Mouse (Mus musculus): ENCODE measurements around the gene Pcmt1. TPM values are rescaled to one million over a fixed set of nuclear protein-coding genes. Genes with fewer than 3 reads are reported as not detected.

Gene Pcmt1
- 10 to 100 TPM; 37.6 to 44.6 TPM for total RNA-seq (2023)

GRCm38 (mm10) chr10:7680731-7681301 lies at the start of gene Pcmt1, which contains the start of gene Lats1:
TSS of gene Pcmt1 (minus strand) at chr10:7681136.
TSS of gene Lats1 (plus strand) at chr10:7681214.

DNA sequence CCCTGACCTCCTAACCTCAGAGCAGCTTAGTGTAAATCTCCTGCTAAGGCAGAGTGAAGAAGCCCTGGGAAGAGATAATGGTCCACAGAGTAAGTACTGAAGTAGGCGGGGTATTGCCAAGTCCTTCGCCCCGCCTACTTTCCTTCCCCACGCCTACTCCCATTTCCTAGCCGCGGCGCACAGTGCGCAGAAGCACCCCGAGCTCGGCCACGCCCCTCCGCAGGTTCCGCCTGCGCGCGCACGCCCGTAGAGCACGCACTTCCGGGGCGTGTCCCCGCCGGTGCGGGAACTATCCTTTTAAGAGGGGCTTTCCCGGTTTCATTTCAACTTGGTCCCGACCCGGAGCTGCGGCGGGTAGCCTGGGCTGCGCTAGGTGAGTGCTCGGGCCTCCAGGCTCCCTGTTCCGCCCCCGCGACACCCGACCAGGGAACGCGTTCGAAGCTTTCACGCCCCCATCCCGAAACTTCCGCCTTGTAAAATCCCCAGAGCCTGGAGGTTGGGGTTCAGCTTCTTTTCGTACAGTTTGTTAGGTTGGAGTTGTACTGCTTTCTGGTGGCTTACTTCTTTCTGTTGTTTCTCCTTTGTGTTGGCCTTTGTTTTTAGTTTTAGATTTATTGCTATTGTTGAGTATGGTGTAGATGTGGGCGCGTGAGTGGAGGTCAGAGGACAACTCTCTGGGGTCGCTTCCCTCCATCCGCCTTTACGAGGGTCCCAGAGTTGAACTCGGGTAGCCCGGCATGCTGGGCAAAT lies 45.0 kb upstream of the Pcmt1 start, which contains the start of gene Katna1:
TSS of gene Katna1 (plus strand) at position 250 of the 750 bp plus-strand sequence.

GRCm38 (mm10) chr10:7667342-7667802 lies 13.6 kb downstream of the Pcmt1 start, which contains the start of gene Nup43:
TSS of gene Nup43 (plus strand) at chr10:7667503.

GRCm38 (mm10) chr10:7589592-7590233 lies 91.2 kb downstream of the Pcmt1 start, which contains the start of gene Lrp11:
TSS of gene Lrp11 (plus strand) at chr10:7589800.

Other genes starting within 250 kb of the Pcmt1 start
- 1 to 10 TPM; 2.7 to 4.9 TPM for gene Ulbp1, start 207.5 kb downstream of the Pcmt1 start, total RNA-seq (2023)
- gene Lrp11, start 91.3 kb downstream of the Pcmt1 start, total RNA-seq (2023), result under 1 TPM; 0.64 to 0.66 TPM
- gene Nup43, start 13.6 kb downstream of the Pcmt1 start, total RNA-seq (2023), result 1 to 10 TPM; 4.8 to 5.9 TPM
- gene Lats1, start 78 bp upstream of the Pcmt1 start, total RNA-seq (2023), result 10 to 100 TPM; 31.2 to 33.4 TPM
- 10 to 100 TPM; 36.9 to 40.9 TPM for gene Katna1, start 44.9 kb upstream of the Pcmt1 start, total RNA-seq (2023)
- 10 to 100 TPM; 33.8 to 36.1 TPM for gene Ginm1, start 111.7 kb upstream of the Pcmt1 start, total RNA-seq (2023)
- gene Ppil4, start 111.8 kb upstream of the Pcmt1 start, total RNA-seq (2023), result 10 to 100 TPM; 42.6 to 45.5 TPM
- gene Zc3h12d, start 151.3 kb upstream of the Pcmt1 start, total RNA-seq (2023), result 10 to 100 TPM; 23.9 to 25.5 TPM

Measured in monocyte, adult 59 days (primary cell).